Mouse (Mus musculus) embryonic fibroblast, embryonic 13.5 days (primary cell): Measurements from ENCODE around the gene Fuz. TPM values are rescaled to one million over a fixed set of nuclear protein-coding genes. Genes with fewer than 3 reads are reported as not detected.

Experiments
- H3K27ac ChIP-seq: 2 replicates; pipeline ENCODE4 v1.5.1; 2012; ENCODE audit warnings: low read length, control low read depth, inconsistent platforms; ENCODE audit not compliant: insufficient read depth
- H3K4me1 ChIP-seq: 2 replicates; pipeline ENCODE4 v1.6.1; 2011; ENCODE audit warnings: low read length; ENCODE audit not compliant: control insufficient read depth, insufficient read depth
- H3K4me3 ChIP-seq: 2 replicates; pipeline ENCODE4 v1.5.1; 2011; ENCODE audit warnings: mild to moderate bottlenecking, control low read depth, low read length; ENCODE audit not compliant: insufficient read depth
- CTCF ChIP-seq: IDR thresholded peaks from 2 replicates; pipeline ENCODE4 v1.5.1; 2011; ENCODE audit warnings: mild to moderate bottlenecking, control low read depth, low read length, moderate library complexity, borderline replicate concordance; ENCODE audit not compliant: insufficient read depth
- POLR2A ChIP-seq: IDR thresholded peaks from 2 replicates; pipeline ENCODE4 v1.6.1; 2011; ENCODE audit warnings: low read depth, mild to moderate bottlenecking, control low read depth, low read length, moderate library complexity
- polyA plus RNA-seq: library from polyadenylated mRNA; stranded (reverse); fragments of >200 nt; gene quantifications from 2 replicates; pipeline ENCODE4 v1.2.4, GENCODE M21; 2011; ENCODE audit warnings: low read depth; ENCODE audit not compliant: missing spikeins, insufficient read length

Gene Fuz
- polyA plus RNA-seq, 1 experiment, result 11.1 TPM

DNA sequence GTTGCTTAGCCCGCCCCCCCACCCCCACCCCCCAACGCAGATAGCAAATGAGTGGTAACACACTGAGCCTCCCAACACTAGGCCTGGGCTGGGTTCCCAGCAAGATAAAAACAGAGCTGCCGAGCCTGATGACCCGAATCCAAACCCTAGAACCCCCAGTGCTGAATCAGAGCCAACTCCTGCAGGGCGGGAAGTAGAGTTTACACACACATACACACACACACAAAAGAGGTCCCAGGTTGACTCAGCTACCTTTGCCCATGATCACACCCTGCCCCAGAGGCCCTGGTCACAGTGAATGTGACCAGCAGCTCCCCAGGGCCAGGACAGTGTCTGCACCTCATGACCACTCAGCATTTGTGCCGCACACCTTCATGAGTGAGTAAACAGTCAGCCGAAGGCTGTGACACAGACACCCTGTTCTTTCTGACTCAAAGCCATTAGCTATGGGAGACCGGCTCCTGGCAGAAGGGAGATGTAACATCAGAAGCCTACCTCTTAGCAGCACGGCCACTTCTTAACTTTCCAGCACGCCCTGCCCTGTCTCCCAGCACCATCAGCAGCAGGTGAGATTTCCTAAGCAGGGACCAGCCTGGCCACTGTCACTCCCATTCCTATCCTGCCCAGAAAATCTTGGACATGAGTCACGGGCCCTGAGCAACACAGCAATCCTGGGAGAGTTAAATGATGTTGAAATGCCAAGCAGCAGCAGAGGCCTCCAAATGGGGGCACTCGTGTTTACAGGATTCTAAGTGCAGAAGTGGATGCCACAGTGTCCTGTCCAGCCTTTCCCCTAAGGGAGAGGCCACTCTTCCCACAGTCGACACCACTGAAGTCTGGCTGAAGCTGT, 7.4 kb upstream of the Fuz start:
- H3K4me3 ChIP-seq, result no peak overlapping the region
- no peak overlapping the region for H3K27ac ChIP-seq
- TF ChIP-seq CTCF (no peak), POLR2A (0 out of 2 replicates have a peak, but pooled peaks have one; percentile 5)
- 0 out of 2 replicates have a peak, but pooled peaks cover 3% of the 10 kb centered on the region for H3K4me1 ChIP-seq

DNA sequence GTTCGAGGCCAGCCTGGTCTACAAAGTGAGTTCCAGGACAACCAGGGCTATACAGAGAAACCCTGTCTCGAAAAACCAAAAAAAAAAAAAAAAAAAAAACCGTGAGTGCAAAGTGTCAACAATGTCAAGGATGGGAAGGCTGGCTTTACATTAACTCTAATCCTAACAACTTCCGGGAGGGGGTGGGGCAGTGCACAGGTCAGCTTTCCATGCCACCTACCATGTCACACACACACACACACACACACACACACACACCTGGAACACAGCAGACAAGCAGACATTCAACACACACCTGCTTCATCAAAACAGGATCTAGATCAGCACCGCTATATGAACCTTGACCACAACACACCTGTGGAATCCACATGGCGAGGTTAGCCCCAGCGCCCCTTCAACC, 5.7 kb upstream of the Fuz start:
- TF ChIP-seq CTCF (no peak), POLR2A (no peak)
- H3K4me3 ChIP-seq, result no peak overlapping the region
- H3K27ac ChIP-seq, result no peak overlapping the region
- 0 out of 2 replicates have a peak, but pooled peaks cover 3% of the 10 kb centered on the region for H3K4me1 ChIP-seq

GRCm38 (mm10) chr7:44890737-44891136, 5.1 kb upstream of the Fuz start:
- H3K4me1 ChIP-seq, result peaks cover 6% of the 10 kb centered on the region; the same call in 1 of the 2 replicates
- H3K4me3 ChIP-seq, result no peak overlapping the region
- TF ChIP-seq CTCF (no peak), POLR2A (no peak)
- no peak overlapping the region for H3K27ac ChIP-seq

GRCm38 (mm10) chr7:44891611-44892010, 4.3 kb upstream of the Fuz start:
- peaks cover 6% of the 10 kb centered on the region; the same call in 1 of the 2 replicates for H3K4me1 ChIP-seq
- peak overlapping the region; percentile 92 for H3K4me3 ChIP-seq
- no peak for TF ChIP-seq POLR2A
- TF ChIP-seq CTCF, result no peak
- peak overlapping the region; percentile 95; the same call in 1 of the 2 replicates for H3K27ac ChIP-seq

- TF ChIP-seq CTCF (no peak), POLR2A (peak; percentile 74)
- H3K4me3 ChIP-seq, result peak within 1 kb of the TSS; percentile 92
- peak within 1 kb of the TSS; percentile 95 for H3K27ac ChIP-seq
- peaks cover 6% of the 10 kb centered on the region; the same call in 1 of the 2 replicates for H3K4me1 ChIP-seq
Measured at GRCm38 (mm10) chr7:44892276-44892921, 3.5 kb upstream of the Fuz start, which contains the start of gene Med25. Gene Med25, minus strand, starts transcription at chr7:44892712.

DNA sequence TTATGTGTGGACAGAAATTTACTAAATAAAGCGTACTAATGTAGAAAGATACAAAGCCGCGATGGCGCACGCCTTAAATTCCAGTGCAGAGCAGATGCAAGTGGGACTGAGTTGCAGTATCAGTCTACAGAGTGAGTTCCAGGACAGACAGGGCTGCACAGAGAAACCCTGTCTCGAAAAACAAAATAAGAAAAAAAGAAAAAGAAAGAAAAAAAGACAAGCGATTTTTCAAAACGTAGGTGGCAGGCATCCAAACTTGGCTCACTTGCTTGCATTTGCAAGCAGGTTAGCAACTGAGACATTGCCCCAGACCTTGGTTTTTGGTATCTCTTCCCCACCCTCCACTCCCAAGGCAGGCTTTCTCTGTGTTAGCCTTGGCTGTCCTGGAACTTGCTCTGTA, 2.7 kb upstream of the Fuz start:
- TF ChIP-seq POLR2A (no peak), CTCF (no peak)
- no peak overlapping the region; the same call in 1 of the 2 replicates for H3K4me3 ChIP-seq

DNA sequence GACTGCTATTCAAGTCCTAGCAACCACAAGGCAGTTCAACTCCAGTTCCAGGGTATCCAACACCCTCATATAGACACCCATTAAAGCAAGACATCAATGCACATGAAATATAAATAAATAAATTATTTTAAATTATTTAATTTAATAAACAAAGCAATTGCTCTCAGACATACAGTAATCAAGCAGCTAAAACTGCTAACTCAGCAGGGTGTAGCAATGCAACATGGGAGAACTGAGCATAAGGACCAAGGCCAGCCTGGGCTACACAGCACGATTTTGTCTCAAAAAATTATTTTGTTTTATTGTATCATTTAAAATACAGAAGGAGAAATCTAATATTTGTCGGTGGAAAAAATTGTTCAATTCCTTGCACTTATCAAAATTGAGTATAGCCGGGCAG, 1.7 kb upstream of the Fuz start:
- no peak overlapping the region for H3K4me3 ChIP-seq
- H3K27ac ChIP-seq, result no peak overlapping the region
- TF ChIP-seq POLR2A (no peak), CTCF (no peak)
- peaks cover 6% of the 10 kb centered on the region; the same call in 1 of the 2 replicates for H3K4me1 ChIP-seq

More for the DNA sequence above, 2.7 kb upstream of the Fuz start:
- peaks cover 6% of the 10 kb centered on the region; the same call in 1 of the 2 replicates for H3K4me1 ChIP-seq
- H3K27ac ChIP-seq, result peak overlapping the region; percentile 37; the same call in 1 of the 2 replicates

- Histone ChIP-seq H3K4me3 (no peak overlapping the region), H3K4me1 (peaks cover 6% of the 10 kb centered on the region; the same call in 1 of the 2 replicates), H3K27ac (0 out of 2 replicates have a peak overlapping the region, but pooled peaks have one; percentile 5)
- TF ChIP-seq CTCF, result no peak
- TF ChIP-seq POLR2A, result no peak
Measured at GRCm38 (mm10) chr7:44895206-44895592, 680 bp upstream of the Fuz start.

- Histone ChIP-seq H3K27ac (peak overlapping the region; percentile 39; the same call in 1 of the 2 replicates), H3K4me1 (peaks cover 3% of the 10 kb centered on the region; the same call in 1 of the 2 replicates), H3K4me3 (peak overlapping the region; percentile 46)
- TF ChIP-seq CTCF (no peak), POLR2A (no peak)
Measured at GRCm38 (mm10) chr7:44896499-44896898, 620 bp downstream of the Fuz start.
